Mouse (Mus musculus) MEL (cell line): ENCODE data around the gene Gm10563.

Source experiments
- CTCF ChIP-seq, 3 experiments: IDR thresholded peaks in 2 of 3; conservative IDR thresholded peaks in 1 of 3; 2 replicates each; pipeline ENCODE4 v1.5.1; 2011 to 2012; ENCODE audit warnings: low read length in 3 of 3, low read depth in 2 of 3, mild to moderate bottlenecking in 2 of 3, improper control_type of control experiment in 1 of 3, inconsistent platforms in 1 of 3, mixed read lengths in 1 of 3, moderate library complexity in 1 of 3; ENCODE audit not compliant: control insufficient read depth in 1 of 3, insufficient read depth in 1 of 3, poor library complexity in 1 of 3, severe bottlenecking in 1 of 3
- POLR2AphosphoS5 ChIP-seq: IDR thresholded peaks from 2 replicates; pipeline ENCODE4 v1.6.1; 2012; ENCODE audit warnings: low read depth, borderline replicate concordance, mild to moderate bottlenecking, inconsistent platforms, low read length, moderate library complexity, mixed read lengths

DNA sequence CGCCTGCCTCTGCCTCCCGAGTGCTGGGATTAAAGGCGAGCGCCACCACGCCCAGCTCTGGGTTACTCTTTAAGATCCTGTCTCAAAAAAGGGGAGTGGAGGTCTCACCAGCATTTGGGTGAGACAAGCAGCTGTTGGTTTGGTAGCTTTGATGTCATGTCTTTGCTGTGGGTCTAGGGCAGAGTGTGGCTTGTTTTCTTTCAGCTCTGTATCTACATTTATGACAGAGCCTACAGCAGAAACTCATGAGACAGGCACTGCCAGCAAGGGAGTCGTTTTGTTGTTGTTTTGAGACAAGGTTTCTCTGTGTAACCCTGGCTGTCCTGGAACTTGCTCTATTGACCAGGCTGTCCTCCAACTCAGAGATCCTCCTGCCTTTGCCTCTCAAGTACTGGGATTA, 41.4 kb downstream of the Gm10563 start:
- TF ChIP-seq POLR2AphosphoS5 = no peak
- TF ChIP-seq CTCF (IDR thresholded peaks at IDR 0.05 in 2 of 3, conservative IDR thresholded peaks at IDR 0.05 in 1 of 3; ENCODE audit: control insufficient read depth in 1 of 3, insufficient read depth in 1 of 3, low read depth in 2 of 3, low read length in 3 of 3, poor library complexity in 1 of 3, severe bottlenecking in 1 of 3) = no peak
